Mouse (Mus musculus) E14TG2a.4 (cell line): Measurements from ENCODE around the gene Hapln2.

Source experiments
- CTCF ChIP-seq: conservative IDR thresholded peaks from 2 replicates; pipeline ENCODE4 v1.5.1; 2014; ENCODE audit warnings: low read length
- POU5F1 ChIP-seq: IDR thresholded peaks from 2 replicates; pipeline ENCODE4 v1.6.1; 2014; ENCODE audit warnings: low read length, borderline replicate concordance

DNA sequence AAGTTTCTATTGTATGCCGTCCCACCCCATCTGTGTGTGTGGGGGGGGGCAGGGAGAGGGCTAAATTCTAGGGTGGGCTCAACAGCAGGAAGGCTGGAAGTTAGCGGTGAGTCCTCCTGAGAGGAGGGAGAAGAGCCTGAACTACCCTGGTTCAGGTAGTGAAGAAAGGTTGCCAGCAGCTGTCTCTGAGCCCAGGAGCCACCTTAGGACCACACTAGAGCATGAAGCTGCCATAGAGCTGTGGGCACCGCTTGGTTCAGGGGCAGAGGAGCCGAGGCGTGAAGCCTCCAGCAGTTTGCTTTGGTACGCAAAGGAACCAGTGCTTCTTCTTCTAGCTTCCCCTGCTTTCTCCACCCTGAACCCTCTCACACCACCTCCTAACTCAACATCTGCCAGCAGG, 43.8 kb downstream of the Hapln2 start:
- TF ChIP-seq CTCF (no peak), POU5F1 (no peak)
